Mouse (Mus musculus) kidney, postnatal 0 days (tissue): ENCODE results near the gene Gm12216. TPM values are rescaled to one million over a fixed set of nuclear protein-coding genes. Genes with fewer than 3 reads are reported as not detected.
A peak's percentile ranks its signal among the peaks of the same experiment; 100 is the strongest.

Source experiments
- ATAC-seq: fragments of 200-750 bp; cut with Nextera tagmentation; replicated peaks from 2 replicates; pipeline ENCODE4 v1.8.0; 2017; ENCODE audit warnings: low read depth, moderate number of reproducible peaks, moderate TSS enrichment, moderate library complexity; ENCODE audit not compliant: low FRiP score
- DNase-seq: peaks from one replicate; pipeline ENCODE4 v3.0.0-alpha.2; 2016; ENCODE audit warnings: low spot score
- H3K27ac ChIP-seq: fragments of 300-500 bp; sonication (generic); 2 replicates; pipeline ENCODE4 v1.5.1; 2014; ENCODE audit warnings: mild to moderate bottlenecking
- H3K27me3 ChIP-seq: fragments of 300-500 bp; sonication (generic); 2 replicates; pipeline ENCODE4 v1.6.1; 2014; ENCODE audit warnings: low read length, mixed read lengths; ENCODE audit not compliant: insufficient read depth
- H3K36me3 ChIP-seq: fragments of 300-500 bp; sonication (generic); 2 replicates; pipeline ENCODE4 v1.6.1; 2014; ENCODE audit warnings: low read length, mixed read lengths; ENCODE audit not compliant: insufficient read depth
- H3K4me1 ChIP-seq: fragments of 300-500 bp; sonication (generic); replicated peaks from 2 replicates; pipeline ENCODE4 v1.6.1; 2014; ENCODE audit warnings: antibody characterized with exemption, low read length, mixed read lengths; ENCODE audit not compliant: insufficient read depth
- H3K4me2 ChIP-seq: fragments of 300-500 bp; sonication (generic); 2 replicates; pipeline ENCODE4 v1.6.1; 2014; ENCODE audit warnings: mild to moderate bottlenecking, low read length, moderate library complexity, mixed read lengths
- H3K4me3 ChIP-seq: fragments of 300-500 bp; sonication (generic); replicated peaks from 2 replicates; pipeline ENCODE4 v1.5.1; 2014; ENCODE audit warnings: low read depth, low read length
- H3K9ac ChIP-seq: fragments of 300-500 bp; sonication (generic); 2 replicates; pipeline ENCODE4 v1.6.1; 2014; ENCODE audit warnings: low read depth, low read length
- H3K9me3 ChIP-seq: fragments of 300-500 bp; sonication (generic); replicated peaks from 2 replicates; pipeline ENCODE4 v1.6.1; 2016; ENCODE audit warnings: low read length, inconsistent platforms, mixed read lengths
- CTCF ChIP-seq: IDR thresholded peaks from 2 replicates; pipeline ENCODE4 v1.5.1; 2016; ENCODE audit warnings: antibody characterized with exemption, low read depth, mild to moderate bottlenecking, moderate library complexity
- WGBS: fragments of 180-500 bp; shearing (Covaris S2); extraction: QIAGEN DNeasy Blood & Tissue Kit; methylation state at CpG from one replicate; pipeline ENCODE4 v1.1.7; 2014; 5-methylcytosine and 5-hydroxymethylcytosine counted together
- polyA plus RNA-seq: library from polyadenylated mRNA; unstranded; fragments of >200 nt; fragmentation: Nextera tagmentation; extraction: Ambion mirVana; gene quantifications from 2 replicates; pipeline ENCODE4 v1.2.1, GENCODE M21; 2015

Gene Gm12216
- polyA plus RNA-seq, 1 experiment from 2014 or later: 2.3 TPM

- no peaks in the 10 kb centered on the region for H3K9me3 ChIP-seq
- H3K4me3 ChIP-seq: peak overlapping the region; percentile 68
- H3K27me3 ChIP-seq: no peaks in the 10 kb centered on the region
- DNase-seq: peak; percentile 83
- peak overlapping the region; percentile 80 for H3K27ac ChIP-seq
- 0 out of 2 replicates have a peak, but pooled peaks cover 7% of the 10 kb centered on the region for H3K36me3 ChIP-seq
- 0 out of 2 replicates have a peak, but pooled peaks have one; percentile 17 for TF ChIP-seq CTCF
- H3K9ac ChIP-seq: peak overlapping the region; percentile 77
- no peaks in the 10 kb centered on the region; the same call in 1 of the 2 replicates for H3K4me1 ChIP-seq
- ATAC-seq: peak; percentile 85
- H3K4me2 ChIP-seq: peak overlapping the region; percentile 76
- under 1% methylated on average over 75 of the region's 75 CpGs for WGBS
Observed at GRCm38 (mm10) chr11:53770125-53770791, 88.8 kb downstream of the Gm12216 start.

DNA sequence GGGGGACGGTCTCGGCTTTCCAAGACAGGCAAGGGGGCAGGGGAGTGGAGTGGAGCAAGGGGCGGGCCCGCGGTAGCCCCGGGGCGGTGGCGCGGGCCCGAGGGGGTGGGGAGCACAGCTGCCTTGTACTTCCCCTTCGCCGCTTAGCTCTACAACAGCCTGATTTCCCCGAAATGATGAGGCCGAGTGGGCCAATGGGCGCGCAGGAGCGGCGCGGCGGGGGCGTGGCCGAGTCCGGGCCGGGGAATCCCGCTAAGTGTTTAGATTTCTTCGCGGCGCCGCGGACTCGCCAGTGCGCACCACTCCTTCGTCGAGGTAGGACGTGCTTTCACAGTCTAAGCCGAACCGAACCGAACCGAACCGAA lies 89.3 kb downstream of the Gm12216 start, which contains the start of gene Irf1:
TSS of gene Irf1 (plus strand) at position 255 of the 365 bp plus-strand sequence.
- Histone ChIP-seq H3K36me3 (0 out of 2 replicates have a peak, but pooled peaks cover 4% of the 10 kb centered on the region), H3K27ac (peak within 1 kb of the TSS; percentile 80), H3K9ac (peak within 1 kb of the TSS; percentile 77), H3K4me2 (peak within 1 kb of the TSS; percentile 76), H3K27me3 (no peaks in the 10 kb centered on the region), H3K4me1 (no peaks in the 10 kb centered on the region; the same call in 1 of the 2 replicates), H3K9me3 (no peaks in the 10 kb centered on the region), H3K4me3 (peak within 1 kb of the TSS; percentile 68)
- DNase-seq (peak; percentile 96), ATAC-seq (peak; percentile 91)
- WGBS: under 1% methylated on average over 40 of the region's 40 CpGs
- no peak for TF ChIP-seq CTCF

DNA sequence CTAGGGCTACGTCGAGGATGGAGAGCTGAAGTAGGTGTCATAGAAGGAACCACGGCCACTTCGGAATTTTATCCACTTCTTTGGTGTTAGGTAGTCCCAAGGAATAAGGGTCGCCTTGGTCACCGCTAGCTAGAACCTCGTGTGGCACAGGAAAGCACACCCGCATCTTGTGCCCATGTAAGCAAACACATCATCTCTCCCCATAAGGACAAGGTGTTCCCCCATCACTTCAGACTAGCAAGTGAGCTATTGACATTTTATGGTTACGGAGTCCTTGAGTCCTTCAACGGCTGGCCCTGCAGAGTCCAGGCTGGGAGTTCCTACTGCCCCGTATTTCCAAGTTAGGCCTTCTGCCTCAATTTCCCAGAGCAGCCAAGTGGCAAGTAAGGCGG lies 89.9 kb downstream of the Gm12216 start:
- Histone ChIP-seq H3K27ac (peak overlapping the region; percentile 10; the same call in 1 of the 2 replicates), H3K9me3 (no peaks in the 10 kb centered on the region), H3K4me3 (peak overlapping the region; percentile 68; the same call in 1 of the 2 replicates), H3K4me2 (peak overlapping the region; percentile 76), H3K27me3 (no peaks in the 10 kb centered on the region), H3K9ac (peak overlapping the region; percentile 28; the same call in 1 of the 2 replicates), H3K4me1 (no peaks in the 10 kb centered on the region; the same call in 1 of the 2 replicates), H3K36me3 (no peaks in the 10 kb centered on the region)
- DNase-seq (no peak), ATAC-seq (no peak)
- TF ChIP-seq CTCF: no peak
- WGBS: 60% methylated on average over 12 of the region's 12 CpGs

GRCm38 (mm10) chr11:53768422-53769184 lies 90.5 kb downstream of the Gm12216 start:
- H3K9ac ChIP-seq: no peak overlapping the region
- 73% methylated on average over 13 of the region's 13 CpGs for WGBS
- H3K4me2 ChIP-seq: no peak overlapping the region
- H3K4me1 ChIP-seq: peaks cover 4% of the 10 kb centered on the region
- TF ChIP-seq CTCF: no peak
- H3K36me3 ChIP-seq: no peaks in the 10 kb centered on the region
- no peaks in the 10 kb centered on the region for H3K9me3 ChIP-seq
- H3K4me3 ChIP-seq: no peak overlapping the region
- no peak for DNase-seq
- no peak overlapping the region for H3K27ac ChIP-seq
- no peaks in the 10 kb centered on the region for H3K27me3 ChIP-seq
- ATAC-seq: no peak

- no peak overlapping the region for H3K9ac ChIP-seq
- H3K27me3 ChIP-seq: no peaks in the 10 kb centered on the region
- H3K9me3 ChIP-seq: no peaks in the 10 kb centered on the region
- peak overlapping the region; percentile 97 for H3K27ac ChIP-seq
- no peak for DNase-seq
- 68% methylated on average over 5 of the region's 5 CpGs for WGBS
- peaks cover 31% of the 10 kb centered on the region for H3K4me1 ChIP-seq
- no peak for ATAC-seq
- TF ChIP-seq CTCF: no peak
- H3K4me3 ChIP-seq: no peak overlapping the region
- no peak overlapping the region for H3K4me2 ChIP-seq
- no peaks in the 10 kb centered on the region for H3K36me3 ChIP-seq
Observed at GRCm38 (mm10) chr11:53764581-53764980, 94.5 kb downstream of the Gm12216 start.

DNA sequence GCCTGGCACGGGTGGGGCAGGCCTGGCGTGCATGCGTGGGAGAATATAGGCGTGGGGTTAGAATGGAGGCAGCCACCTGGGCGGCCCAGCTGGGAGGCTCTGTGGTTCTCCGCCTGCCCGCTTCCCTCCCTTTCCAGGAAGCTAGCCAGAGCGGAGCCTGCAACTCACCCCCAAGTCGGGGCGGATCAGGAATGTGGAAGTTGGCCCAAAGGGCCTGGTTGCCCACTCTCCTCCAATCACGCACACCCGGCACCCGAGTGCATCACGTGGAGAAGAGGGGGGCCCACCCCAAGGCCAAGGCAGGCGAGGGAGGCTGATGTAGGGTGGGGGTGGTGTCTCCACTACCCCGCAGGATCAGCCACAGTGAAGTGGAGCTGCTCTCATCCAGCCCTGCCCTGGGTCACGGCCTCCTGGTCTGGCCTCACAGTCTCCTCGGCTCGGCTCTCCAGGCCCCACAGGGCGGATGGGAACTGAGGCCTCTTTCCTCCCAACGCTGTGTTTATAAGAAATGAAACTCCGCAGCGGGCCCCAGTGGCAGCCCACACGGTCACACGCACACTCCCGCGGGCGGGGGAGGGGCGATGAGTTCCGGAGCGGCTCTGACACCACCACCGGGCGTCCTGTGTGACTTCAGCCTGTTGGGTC lies 95.4 kb downstream of the Gm12216 start:
- peak overlapping the region; percentile 24 for H3K4me3 ChIP-seq
- H3K9ac ChIP-seq: peak overlapping the region; percentile 61
- no peaks in the 10 kb centered on the region for H3K36me3 ChIP-seq
- WGBS: under 1% methylated on average over 33 of the region's 33 CpGs
- peak; percentile 95 for DNase-seq
- peak; percentile 81 for ATAC-seq
- H3K4me2 ChIP-seq: peak overlapping the region; percentile 59
- TF ChIP-seq CTCF: peak; percentile 57
- peaks cover 40% of the 10 kb centered on the region for H3K4me1 ChIP-seq
- H3K9me3 ChIP-seq: no peaks in the 10 kb centered on the region
- H3K27ac ChIP-seq: peak overlapping the region; percentile 97
- no peaks in the 10 kb centered on the region for H3K27me3 ChIP-seq
